Mouse (Mus musculus) embryonic fibroblast, embryonic 13.5 days (primary cell): Measurements from ENCODE around the gene Ptpn13.

ENCODE experiments used
- CTCF ChIP-seq: IDR thresholded peaks from 2 replicates; pipeline ENCODE4 v1.5.1; 2011; ENCODE audit warnings: mild to moderate bottlenecking, control low read depth, low read length, moderate library complexity, borderline replicate concordance; ENCODE audit not compliant: insufficient read depth
- POLR2A ChIP-seq: IDR thresholded peaks from 2 replicates; pipeline ENCODE4 v1.6.1; 2011; ENCODE audit warnings: low read depth, mild to moderate bottlenecking, control low read depth, low read length, moderate library complexity

GRCm38 (mm10) chr5:103569446-103569845 lies 144.5 kb downstream of the Ptpn13 start:
- TF ChIP-seq POLR2A (no peak), CTCF (no peak)
